Mouse (Mus musculus) neural tube, embryonic 11.5 days (tissue): Measurements from ENCODE around the gene Kdelr1. TPM values are rescaled to one million over a fixed set of nuclear protein-coding genes. Genes with fewer than 3 reads are reported as not detected.
A peak's percentile ranks its signal among the peaks of the same experiment; 100 is the strongest.

Experiments
- ATAC-seq: fragments of 200-750 bp; cut with Nextera tagmentation; 2 replicates; pipeline ENCODE4 v1.8.0; 2017; ENCODE audit warnings: moderate number of reproducible peaks, mild to moderate bottlenecking, moderate TSS enrichment, moderate library complexity; ENCODE audit not compliant: insufficient read depth, low FRiP score, low TSS enrichment
- DNase-seq: peaks from one replicate; pipeline ENCODE4 v3.0.0-alpha.2; 2015; ENCODE audit warnings: low spot score
- H3K27ac ChIP-seq: fragments of 300-500 bp; sonication (generic); 2 replicates; pipeline ENCODE4 v1.5.1; 2014; ENCODE audit warnings: low read depth, mild to moderate bottlenecking, low read length
- H3K27me3 ChIP-seq: fragments of 300-500 bp; sonication (generic); 2 replicates; pipeline ENCODE4 v1.6.1; 2014; ENCODE audit warnings: mild to moderate bottlenecking, low read length, mixed read lengths; ENCODE audit not compliant: control insufficient read depth, insufficient read depth
- H3K36me3 ChIP-seq: fragments of 300-500 bp; sonication (generic); 2 replicates; pipeline ENCODE4 v1.6.1; 2014; ENCODE audit warnings: mild to moderate bottlenecking, low read length, moderate library complexity, mixed read lengths; ENCODE audit not compliant: control insufficient read depth, insufficient read depth
- H3K4me1 ChIP-seq: fragments of 300-500 bp; sonication (generic); 2 replicates; pipeline ENCODE4 v1.6.1; 2014; ENCODE audit warnings: low read length, mixed read lengths; ENCODE audit not compliant: control insufficient read depth, insufficient read depth
- H3K4me2 ChIP-seq: fragments of 300-500 bp; sonication (generic); 2 replicates; pipeline ENCODE4 v1.6.1; 2014; ENCODE audit warnings: low read depth, mild to moderate bottlenecking, moderate library complexity
- H3K4me3 ChIP-seq: fragments of 300-500 bp; sonication (generic); 2 replicates; pipeline ENCODE4 v1.5.1; 2014; ENCODE audit warnings: low read depth, low read length
- H3K9ac ChIP-seq: fragments of 300-500 bp; sonication (generic); 2 replicates; pipeline ENCODE4 v1.6.1; 2014; ENCODE audit warnings: mild to moderate bottlenecking, low read length
- H3K9me3 ChIP-seq: fragments of 300-500 bp; sonication (generic); 2 replicates; pipeline ENCODE4 v1.6.1; 2016; ENCODE audit warnings: low read length; ENCODE audit not compliant: control insufficient read depth
- WGBS: fragments of 180-500 bp; shearing (Covaris S2); extraction: QIAGEN DNeasy Blood & Tissue Kit; methylation state at CpG from one replicate; pipeline ENCODE4 v1.1.7; 2014; 5-methylcytosine and 5-hydroxymethylcytosine counted together
- polyA plus RNA-seq: library from polyadenylated mRNA; unstranded; fragments of >200 nt; fragmentation: Nextera tagmentation; extraction: Ambion mirVana; gene quantifications from 2 replicates; pipeline ENCODE4 v1.2.1, GENCODE M21; 2014

The Kdelr1 gene
- polyA plus RNA-seq, 1 experiment from 2014 or later, result 75.4 TPM

- no peaks in the 10 kb centered on the region for H3K4me1 ChIP-seq
- DNase-seq, result peak; percentile 40
- peak; percentile 32; the same call in 1 of the 2 replicates for ATAC-seq
- H3K4me3 ChIP-seq, result peak within 1 kb of the TSS; percentile 27
- H3K27ac ChIP-seq, result peak within 1 kb of the TSS; percentile 65; the same call in 1 of the 2 replicates
- peak within 1 kb of the TSS; percentile 18 for H3K9ac ChIP-seq
- H3K36me3 ChIP-seq, result no peaks in the 10 kb centered on the region
- WGBS, result 4% methylated on average over 24 of the region's 24 CpGs
- peak within 1 kb of the TSS; percentile 41 for H3K4me2 ChIP-seq
- no peaks in the 10 kb centered on the region for H3K27me3 ChIP-seq
- no peaks in the 10 kb centered on the region for H3K9me3 ChIP-seq
Observed at GRCm38 (mm10) chr7:45923762-45924428, 51.3 kb downstream of the Kdelr1 start, which contains the start of gene Ccdc114. Gene Ccdc114 (plus strand): TSS chr7:45924072.

DNA sequence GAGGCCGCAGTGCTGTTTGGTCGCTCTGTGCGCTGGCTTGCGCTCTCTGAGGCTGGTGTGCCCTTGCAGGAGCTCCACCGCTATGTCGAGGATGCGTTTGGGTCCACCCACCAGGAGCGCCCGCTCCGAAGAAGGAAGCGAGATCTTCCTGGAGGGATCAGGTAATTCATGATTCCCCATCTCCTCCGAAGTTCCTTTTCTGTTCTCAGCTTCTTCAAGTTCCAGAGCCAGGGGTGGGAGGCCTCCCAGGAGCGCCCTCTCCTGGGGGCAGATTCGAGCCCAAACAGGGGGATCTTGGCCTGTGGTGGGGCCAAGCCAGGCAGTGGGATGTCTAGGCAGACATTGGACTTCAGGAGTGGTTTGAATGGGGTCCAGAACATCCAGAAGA lies 51.9 kb downstream of the Kdelr1 start:
- DNase-seq (no peak), ATAC-seq (no peak)
- H3K36me3 ChIP-seq, result no peaks in the 10 kb centered on the region
- no peaks in the 10 kb centered on the region for H3K27me3 ChIP-seq
- H3K4me2 ChIP-seq, result peak overlapping the region; percentile 41
- peak overlapping the region; percentile 16; the same call in 1 of the 2 replicates for H3K4me3 ChIP-seq
- no peak overlapping the region; the same call in 1 of the 2 replicates for H3K9ac ChIP-seq
- H3K9me3 ChIP-seq, result no peaks in the 10 kb centered on the region
- 8% methylated on average over 14 of the region's 14 CpGs for WGBS
- H3K4me1 ChIP-seq, result no peaks in the 10 kb centered on the region
- no peak overlapping the region for H3K27ac ChIP-seq

- no peak for DNase-seq
- Histone ChIP-seq H3K4me3 (no peak overlapping the region), H3K27me3 (no peaks in the 10 kb centered on the region), H3K9ac (no peak overlapping the region), H3K4me2 (no peak overlapping the region), H3K4me1 (no peaks in the 10 kb centered on the region), H3K36me3 (no peaks in the 10 kb centered on the region), H3K27ac (no peak overlapping the region), H3K9me3 (no peaks in the 10 kb centered on the region)
- 19% methylated on average over 20 of the region's 23 CpGs for WGBS
- no peak for ATAC-seq
Observed at GRCm38 (mm10) chr7:45928626-45929295, 56.2 kb downstream of the Kdelr1 start.

DNA sequence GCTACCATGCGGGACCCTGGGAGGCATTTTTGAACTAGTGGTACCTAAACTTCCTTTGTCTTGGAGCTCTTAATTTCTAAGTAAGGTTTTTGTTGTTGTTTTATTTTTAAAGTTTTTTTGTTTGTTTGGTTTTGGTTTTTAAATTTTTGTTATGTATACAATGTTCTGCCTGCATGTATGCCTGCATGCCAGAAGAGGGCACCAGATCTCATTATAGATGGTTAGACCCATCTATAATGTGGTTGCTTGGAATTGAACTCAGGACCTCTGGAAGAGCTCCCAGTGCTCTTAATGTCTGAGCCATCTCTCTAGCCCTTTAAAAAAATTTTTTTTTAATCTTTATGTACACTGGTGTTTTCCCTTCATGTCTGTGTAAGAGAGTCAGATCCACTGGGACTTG lies 57.1 kb downstream of the Kdelr1 start:
- Histone ChIP-seq H3K27ac (no peak overlapping the region), H3K36me3 (no peaks in the 10 kb centered on the region), H3K9me3 (no peaks in the 10 kb centered on the region), H3K27me3 (no peaks in the 10 kb centered on the region), H3K4me1 (no peaks in the 10 kb centered on the region), H3K4me2 (no peak overlapping the region), H3K4me3 (no peak overlapping the region), H3K9ac (no peak overlapping the region)
- WGBS, result 81% methylated on average over 1 of the region's 1 CpGs
- DNase-seq (no peak), ATAC-seq (no peak)

Other genes starting within 250 kb of the Kdelr1 start
- 5.7 and 7.5 TPM in 2 replicates for gene Rasip1, start 245.3 kb upstream of the Kdelr1 start, polyA plus RNA-seq
- 2.9 and 5.6 TPM in 2 replicates for gene Mamstr, start 232.8 kb upstream of the Kdelr1 start, polyA plus RNA-seq
- gene Fut2, start 206.4 kb upstream of the Kdelr1 start, polyA plus RNA-seq, result 0.08 and 0.11 TPM in 2 replicates
- 1.1 and 1.4 TPM in 2 replicates for gene Ntn5, start 188.8 kb upstream of the Kdelr1 start, polyA plus RNA-seq
- gene Sec1, start 178.4 kb upstream of the Kdelr1 start, polyA plus RNA-seq, result 1.7 and 2.1 TPM in 2 replicates
- 11.5 and 12.4 TPM in 2 replicates for gene Car11, start 172.9 kb upstream of the Kdelr1 start, polyA plus RNA-seq
- gene Dbp, start 167.7 kb upstream of the Kdelr1 start, polyA plus RNA-seq, result 3.3 and 3.7 TPM in 2 replicates
- gene Rpl18, start 157.3 kb upstream of the Kdelr1 start, polyA plus RNA-seq, result 929 and 960 TPM in 2 replicates
- gene Sphk2, start 154.8 kb upstream of the Kdelr1 start, polyA plus RNA-seq, result 23.7 and 25.3 TPM in 2 replicates
- gene Fam83e, start 151.6 kb upstream of the Kdelr1 start, polyA plus RNA-seq, result 0.28 and 0.42 TPM in 2 replicates
- gene Spaca4, start 147.0 kb upstream of the Kdelr1 start, polyA plus RNA-seq, result not detected in 2 replicates
- 3.8 and 4.3 TPM in 2 replicates for gene Lmtk3, start 89.0 kb upstream of the Kdelr1 start, polyA plus RNA-seq
- gene Sult2b1, start 88.1 kb upstream of the Kdelr1 start, polyA plus RNA-seq, result 1.1 and 1.8 TPM in 2 replicates
- 223 and 239 TPM in 2 replicates for gene Cyth2, start 58.2 kb upstream of the Kdelr1 start, polyA plus RNA-seq
- gene Kcnj14, start 48.0 kb upstream of the Kdelr1 start, polyA plus RNA-seq, result 0.88 and 1.4 TPM in 2 replicates
- gene Grwd1, start 41.8 kb upstream of the Kdelr1 start, polyA plus RNA-seq, result 69.8 and 76.5 TPM in 2 replicates
- gene Grin2d, start 5.6 kb downstream of the Kdelr1 start, polyA plus RNA-seq, result 0.37 and 0.73 TPM in 2 replicates
- gene Syngr4, start 23.9 kb downstream of the Kdelr1 start, polyA plus RNA-seq, result 0.59 and 0.82 TPM in 2 replicates
- 2.8 and 3.9 TPM in 2 replicates for gene Tmem143, start 24.2 kb downstream of the Kdelr1 start, polyA plus RNA-seq
- gene Emp3, start 48.6 kb downstream of the Kdelr1 start, polyA plus RNA-seq, result 20.3 and 24.6 TPM in 2 replicates
- 2.9 and 3.4 TPM in 2 replicates for gene Ccdc114, start 51.3 kb downstream of the Kdelr1 start, polyA plus RNA-seq
- gene Abcc6, start 157.5 kb downstream of the Kdelr1 start, polyA plus RNA-seq, result 0.15 and 0.20 TPM in 2 replicates
- gene Nomo1, start 160.9 kb downstream of the Kdelr1 start, polyA plus RNA-seq, result 18.0 and 19.2 TPM in 2 replicates
- 0.31 and 0.69 TPM in 2 replicates for gene Kcnj11, start 228.0 kb downstream of the Kdelr1 start, polyA plus RNA-seq